Mouse (Mus musculus) neural tube, embryonic 13.5 days (tissue): Measurements from ENCODE around the gene Gata3. TPM values are rescaled to one million over a fixed set of nuclear protein-coding genes. Genes with fewer than 3 reads are reported as not detected.
A peak's percentile ranks its signal among the peaks of the same experiment; 100 is the strongest.

Experiments
- ATAC-seq: fragments of 200-750 bp; cut with Nextera tagmentation; 2 replicates; pipeline ENCODE4 v1.8.0; 2017; ENCODE audit warnings: low read depth, mild to moderate bottlenecking, moderate TSS enrichment, moderate library complexity
- H3K27ac ChIP-seq: fragments of 300-500 bp; sonication (generic); replicated peaks from 2 replicates; pipeline ENCODE4 v1.5.1; 2015; ENCODE audit warnings: moderate library complexity, mild to moderate bottlenecking, inconsistent platforms
- H3K27me3 ChIP-seq: fragments of 300-500 bp; sonication (generic); 2 replicates; pipeline ENCODE4 v1.6.1; 2015; ENCODE audit warnings: mild to moderate bottlenecking, inconsistent platforms
- H3K36me3 ChIP-seq: fragments of 300-500 bp; sonication (generic); 2 replicates; pipeline ENCODE4 v1.6.1; 2015; ENCODE audit warnings: mild to moderate bottlenecking, inconsistent platforms
- H3K4me1 ChIP-seq: fragments of 300-500 bp; sonication (generic); replicated peaks from 2 replicates; pipeline ENCODE4 v1.6.1; 2015; ENCODE audit warnings: inconsistent platforms
- H3K4me2 ChIP-seq: fragments of 300-500 bp; sonication (generic); 2 replicates; pipeline ENCODE4 v1.6.1; 2015; ENCODE audit warnings: inconsistent platforms, mild to moderate bottlenecking, moderate library complexity
- H3K4me3 ChIP-seq: fragments of 300-500 bp; sonication (generic); 2 replicates; pipeline ENCODE4 v1.5.1; 2015; ENCODE audit warnings: mild to moderate bottlenecking, inconsistent platforms
- H3K9ac ChIP-seq: fragments of 300-500 bp; sonication (generic); 2 replicates; pipeline ENCODE4 v1.6.1; 2015; ENCODE audit warnings: moderate library complexity, mild to moderate bottlenecking, inconsistent platforms
- H3K9me3 ChIP-seq: fragments of 300-500 bp; sonication (generic); 2 replicates; pipeline ENCODE4 v1.6.1; 2016; ENCODE audit warnings: inconsistent platforms
- WGBS: fragments of 180-500 bp; shearing (Covaris S2); methylation state at CpG from one replicate; pipeline ENCODE4 v1.1.7; 2015; 5-methylcytosine and 5-hydroxymethylcytosine counted together
- polyA plus RNA-seq: library from polyadenylated mRNA; unstranded; fragments of >200 nt; fragmentation: Nextera tagmentation; extraction: Ambion mirVana; gene quantifications from 2 replicates; pipeline ENCODE4 v1.2.1, GENCODE M21; 2015

Gene Gata3
- polyA plus RNA-seq = 10.1 and 12.4 TPM in 2 replicates

DNA sequence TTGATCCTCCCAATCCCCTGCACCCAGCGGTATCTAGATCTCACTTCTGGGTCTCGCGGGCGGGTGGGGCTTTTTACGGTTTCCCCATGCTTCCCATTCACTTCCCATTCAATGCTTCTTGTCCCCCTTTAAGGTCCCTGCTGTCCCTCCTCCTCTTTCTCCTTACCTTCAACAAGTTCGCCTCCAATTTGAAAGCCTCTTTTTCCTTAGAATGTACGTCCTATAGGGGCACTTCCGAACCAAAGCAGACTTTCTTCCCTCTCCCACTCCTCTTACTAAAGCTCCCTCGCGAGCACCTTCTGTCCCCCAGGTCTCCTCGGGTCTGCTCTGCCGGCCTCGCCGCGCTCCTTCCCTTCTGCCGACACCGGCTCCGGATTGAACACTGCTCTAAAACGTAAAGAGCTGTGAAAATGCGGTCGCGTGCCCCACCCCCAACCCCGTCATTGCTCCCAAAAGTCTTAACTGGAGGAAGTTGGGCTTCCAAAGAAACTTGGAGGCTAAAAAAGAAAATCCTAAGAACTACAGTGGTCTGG lies at the start of gene Gata3:
TSS of gene Gata3 (minus strand) at position 384 of the 533 bp plus-strand sequence.
- no peak within 1 kb of the TSS for H3K27ac ChIP-seq
- H3K27me3 ChIP-seq = peaks cover 96% of the 10 kb centered on the region
- no peak within 1 kb of the TSS for H3K9ac ChIP-seq
- 0 out of 2 replicates have a peak, but pooled peaks cover 7% of the 10 kb centered on the region for H3K4me1 ChIP-seq
- no peaks in the 10 kb centered on the region for H3K36me3 ChIP-seq
- no peaks in the 10 kb centered on the region for H3K9me3 ChIP-seq
- peak within 1 kb of the TSS; percentile 30 for H3K4me2 ChIP-seq
- ATAC-seq = 0 out of 2 replicates have a peak, but pooled peaks have one; percentile 14
- WGBS = under 1% methylated on average over 23 of the region's 23 CpGs
- H3K4me3 ChIP-seq = 0 out of 2 replicates have a peak within 1 kb of the TSS, but pooled peaks have one; percentile 6

DNA sequence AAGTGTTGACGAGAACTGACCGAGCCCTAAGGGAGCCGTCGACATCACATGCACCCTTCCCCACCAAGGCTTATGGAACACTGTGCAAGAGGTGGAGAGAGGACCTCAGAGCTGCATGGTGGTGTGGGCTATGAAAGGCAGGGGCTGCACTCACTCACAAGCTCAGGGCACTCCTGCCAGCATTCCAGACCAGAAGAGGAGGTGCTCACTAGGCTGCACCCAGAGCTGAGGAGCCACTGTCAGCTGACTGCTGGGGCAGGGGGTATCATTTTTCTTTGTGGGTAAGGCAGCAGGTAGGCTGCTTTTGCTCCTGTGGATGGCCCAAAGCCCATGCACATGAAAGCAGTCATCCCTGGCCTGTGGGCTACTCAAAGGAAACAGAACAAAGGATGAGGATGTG lies 49.4 kb upstream of the Gata3 start:
- Histone ChIP-seq H3K27ac (no peak overlapping the region), H3K4me3 (no peak overlapping the region), H3K36me3 (peaks cover 7% of the 10 kb centered on the region; the same call in 1 of the 2 replicates), H3K9ac (no peak overlapping the region), H3K27me3 (no peaks in the 10 kb centered on the region), H3K9me3 (no peaks in the 10 kb centered on the region), H3K4me2 (no peak overlapping the region), H3K4me1 (no peaks in the 10 kb centered on the region)
- no peak for ATAC-seq
- 75% methylated on average over 4 of the region's 4 CpGs for WGBS

DNA sequence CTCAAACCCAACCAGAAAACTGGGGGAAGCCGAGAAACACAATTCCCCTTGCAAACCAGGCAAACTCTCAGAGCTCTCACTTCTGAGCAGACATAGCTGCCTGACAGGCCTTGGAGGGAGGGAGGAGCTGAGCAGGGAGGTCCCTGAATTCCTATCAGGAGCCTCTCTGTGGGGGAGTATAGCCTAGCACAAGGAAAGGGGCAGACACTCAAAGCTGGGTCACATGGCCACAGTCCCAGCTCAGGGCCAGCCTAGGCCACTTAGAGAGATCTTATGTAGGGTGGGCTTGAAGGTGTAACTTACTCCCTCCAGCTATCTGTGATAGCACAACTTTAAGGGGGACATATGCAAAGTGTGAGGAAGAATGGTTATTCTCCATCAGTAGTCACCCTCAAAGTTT lies 46.1 kb upstream of the Gata3 start:
- 0% methylated on average over 1 of the region's 1 CpGs for WGBS
- H3K27ac ChIP-seq = no peak overlapping the region
- H3K4me3 ChIP-seq = no peak overlapping the region
- no peak overlapping the region for H3K9ac ChIP-seq
- H3K27me3 ChIP-seq = no peaks in the 10 kb centered on the region
- no peak overlapping the region for H3K4me2 ChIP-seq
- no peak for ATAC-seq
- H3K4me1 ChIP-seq = no peaks in the 10 kb centered on the region
- H3K9me3 ChIP-seq = no peaks in the 10 kb centered on the region
- H3K36me3 ChIP-seq = peaks cover 10% of the 10 kb centered on the region; the same call in 1 of the 2 replicates

DNA sequence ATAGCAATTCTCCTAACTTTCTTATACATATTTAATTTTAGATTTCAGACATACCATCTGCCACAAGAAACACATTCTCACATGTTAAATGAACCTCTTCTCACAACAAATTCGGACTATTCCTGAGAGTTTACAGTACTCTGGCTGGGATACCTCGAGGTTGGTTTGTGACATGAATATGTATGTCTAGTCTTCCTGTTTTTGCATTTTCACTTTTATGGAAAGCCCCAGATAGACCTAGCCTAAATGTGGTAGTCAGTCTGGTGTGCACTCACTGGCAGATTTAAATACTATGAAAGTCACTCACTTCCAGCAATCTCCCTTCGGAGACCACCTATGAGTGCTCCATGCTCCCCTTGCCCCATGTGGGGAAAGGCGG lies 37.1 kb upstream of the Gata3 start:
- Histone ChIP-seq H3K9me3 (no peaks in the 10 kb centered on the region), H3K4me3 (no peak overlapping the region), H3K4me2 (no peak overlapping the region), H3K9ac (no peak overlapping the region), H3K36me3 (0 out of 2 replicates have a peak, but pooled peaks cover 5% of the 10 kb centered on the region), H3K4me1 (peaks cover 8% of the 10 kb centered on the region; the same call in 1 of the 2 replicates), H3K27me3 (no peaks in the 10 kb centered on the region), H3K27ac (no peak overlapping the region)
- ATAC-seq = no peak
- WGBS = 72% methylated on average over 4 of the region's 4 CpGs

DNA sequence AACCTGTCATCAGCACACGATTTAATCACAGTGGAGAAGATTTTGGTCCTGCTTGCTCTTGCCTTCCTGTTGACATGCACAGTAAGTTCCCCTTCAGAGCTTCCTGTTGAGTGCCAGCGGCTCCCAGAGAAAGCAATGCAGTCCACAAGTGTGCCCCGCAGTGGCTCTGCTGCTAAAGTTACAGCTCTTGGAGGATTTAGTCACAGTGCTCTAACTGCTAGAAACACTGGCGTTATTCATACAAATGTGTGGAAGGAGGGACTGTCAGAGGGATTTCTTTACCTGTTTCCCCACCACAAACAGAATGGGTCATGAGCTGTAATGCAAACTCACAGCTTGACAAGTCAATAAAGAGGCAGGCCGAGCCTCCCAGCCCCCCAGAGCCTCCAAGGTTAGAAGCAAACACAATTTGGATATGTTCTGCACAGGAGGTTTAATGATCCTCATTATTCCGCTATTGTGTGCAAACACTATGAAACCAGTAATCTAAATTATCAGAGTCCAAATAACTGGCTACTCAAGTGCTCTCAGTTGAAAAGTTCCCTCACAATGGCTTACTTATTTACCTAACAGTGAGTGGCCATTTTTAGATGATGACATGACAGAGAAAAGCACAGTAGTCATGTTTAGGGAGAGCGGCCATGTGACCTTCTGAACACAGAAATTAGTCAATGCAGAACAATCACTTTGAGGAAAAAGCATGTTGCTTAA lies 36.5 kb upstream of the Gata3 start:
- H3K4me1 ChIP-seq = peaks cover 8% of the 10 kb centered on the region; the same call in 1 of the 2 replicates
- H3K4me3 ChIP-seq = no peak overlapping the region
- H3K9me3 ChIP-seq = no peaks in the 10 kb centered on the region
- no peak overlapping the region for H3K27ac ChIP-seq
- H3K4me2 ChIP-seq = no peak overlapping the region
- 41% methylated on average over 7 of the region's 7 CpGs for WGBS
- ATAC-seq = no peak
- H3K9ac ChIP-seq = no peak overlapping the region
- 0 out of 2 replicates have a peak, but pooled peaks cover 5% of the 10 kb centered on the region for H3K36me3 ChIP-seq
- no peaks in the 10 kb centered on the region for H3K27me3 ChIP-seq

DNA sequence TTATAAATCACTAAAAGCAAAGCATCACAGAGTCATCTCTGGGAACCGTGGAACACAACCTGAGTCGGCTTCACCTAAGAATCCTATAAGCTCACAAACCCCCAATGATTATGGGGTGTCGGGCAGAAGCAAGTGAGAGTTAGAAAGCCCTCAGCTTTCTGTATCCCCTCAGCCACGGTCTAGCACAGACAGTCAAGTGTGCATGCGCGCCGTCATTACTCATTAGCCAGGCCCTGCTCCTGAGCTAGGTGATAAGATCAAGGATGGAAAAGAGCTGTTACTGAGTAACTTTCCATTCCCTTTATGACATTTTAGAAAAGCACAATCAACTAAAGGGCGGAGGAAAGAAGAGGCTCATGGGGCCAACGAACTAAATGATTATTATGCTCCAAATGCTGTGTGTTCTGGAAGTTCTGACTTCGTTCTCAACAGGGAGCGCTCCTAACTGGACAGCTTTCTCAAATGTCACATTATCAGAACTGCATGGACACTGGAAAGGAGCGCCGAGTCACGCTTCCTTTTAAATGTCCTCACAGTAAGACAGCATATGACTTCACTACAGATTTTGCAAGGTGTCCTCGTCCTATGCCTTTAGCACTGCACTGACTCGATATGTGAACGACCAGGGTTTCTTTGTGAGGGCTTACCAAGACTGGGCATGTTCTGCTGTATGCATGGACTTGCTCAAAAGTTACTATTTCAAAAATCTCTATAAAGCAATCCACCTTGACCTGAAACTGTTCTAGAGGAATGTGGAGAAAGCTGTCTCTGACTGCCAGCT lies 29.0 kb upstream of the Gata3 start:
- Histone ChIP-seq H3K36me3 (peaks cover 33% of the 10 kb centered on the region), H3K9me3 (no peaks in the 10 kb centered on the region), H3K9ac (no peak overlapping the region), H3K4me1 (no peaks in the 10 kb centered on the region), H3K4me3 (no peak overlapping the region), H3K27me3 (no peaks in the 10 kb centered on the region), H3K27ac (no peak overlapping the region), H3K4me2 (no peak overlapping the region)
- 91% methylated on average over 17 of the region's 17 CpGs for WGBS
- ATAC-seq = no peak

DNA sequence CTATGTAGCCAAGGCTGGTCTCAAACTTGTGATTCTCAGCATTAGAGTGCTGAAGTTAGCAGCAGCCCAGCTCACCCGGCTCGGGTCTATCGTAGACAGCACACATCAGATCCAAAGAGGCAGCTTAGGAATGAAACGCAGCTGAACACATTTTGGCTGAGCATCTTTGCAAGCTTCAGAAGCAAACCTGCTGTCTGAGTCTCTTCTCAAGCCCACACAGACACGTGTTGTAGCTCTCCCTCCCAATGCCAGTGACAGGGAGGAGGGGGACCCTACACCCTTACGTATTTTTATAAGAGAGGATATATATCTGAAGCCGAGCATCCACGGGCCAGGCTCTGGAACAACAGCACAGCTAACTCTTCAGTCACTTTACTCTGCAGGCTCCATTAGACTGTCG lies 27.8 kb upstream of the Gata3 start:
- Histone ChIP-seq H3K4me1 (no peaks in the 10 kb centered on the region), H3K27ac (no peak overlapping the region), H3K36me3 (peaks cover 33% of the 10 kb centered on the region), H3K27me3 (no peaks in the 10 kb centered on the region), H3K9me3 (no peaks in the 10 kb centered on the region), H3K9ac (no peak overlapping the region), H3K4me3 (no peak overlapping the region), H3K4me2 (no peak overlapping the region)
- WGBS = 90% methylated on average over 9 of the region's 9 CpGs
- no peak for ATAC-seq

DNA sequence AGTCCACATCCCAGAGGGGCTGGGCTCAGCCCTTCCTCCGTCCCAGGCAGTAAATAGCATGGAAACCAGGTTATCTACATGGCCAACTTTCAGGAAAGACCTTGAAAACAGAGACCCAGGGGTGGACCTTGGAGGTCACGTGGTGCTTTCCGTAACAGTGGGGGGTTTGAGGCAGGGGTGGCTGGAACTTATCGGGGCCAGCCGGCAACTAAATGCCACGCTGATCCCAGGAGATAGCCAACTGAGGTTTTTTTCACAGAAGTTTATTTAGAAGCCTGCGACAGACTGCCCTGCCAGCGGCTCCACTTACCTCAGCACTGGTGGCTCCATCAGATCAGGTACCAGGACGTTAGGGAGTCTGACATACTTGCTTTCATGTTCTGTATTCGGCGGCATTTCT lies 16.2 kb upstream of the Gata3 start:
- no peak overlapping the region for H3K9ac ChIP-seq
- H3K4me1 ChIP-seq = no peaks in the 10 kb centered on the region
- H3K27me3 ChIP-seq = peaks cover 21% of the 10 kb centered on the region
- no peaks in the 10 kb centered on the region for H3K36me3 ChIP-seq
- WGBS = 9% methylated on average over 11 of the region's 11 CpGs
- H3K27ac ChIP-seq = no peak overlapping the region
- 0 out of 2 replicates have a peak overlapping the region, but pooled peaks have one; percentile 7 for H3K4me2 ChIP-seq
- no peak for ATAC-seq
- H3K4me3 ChIP-seq = no peak overlapping the region
- H3K9me3 ChIP-seq = no peaks in the 10 kb centered on the region

DNA sequence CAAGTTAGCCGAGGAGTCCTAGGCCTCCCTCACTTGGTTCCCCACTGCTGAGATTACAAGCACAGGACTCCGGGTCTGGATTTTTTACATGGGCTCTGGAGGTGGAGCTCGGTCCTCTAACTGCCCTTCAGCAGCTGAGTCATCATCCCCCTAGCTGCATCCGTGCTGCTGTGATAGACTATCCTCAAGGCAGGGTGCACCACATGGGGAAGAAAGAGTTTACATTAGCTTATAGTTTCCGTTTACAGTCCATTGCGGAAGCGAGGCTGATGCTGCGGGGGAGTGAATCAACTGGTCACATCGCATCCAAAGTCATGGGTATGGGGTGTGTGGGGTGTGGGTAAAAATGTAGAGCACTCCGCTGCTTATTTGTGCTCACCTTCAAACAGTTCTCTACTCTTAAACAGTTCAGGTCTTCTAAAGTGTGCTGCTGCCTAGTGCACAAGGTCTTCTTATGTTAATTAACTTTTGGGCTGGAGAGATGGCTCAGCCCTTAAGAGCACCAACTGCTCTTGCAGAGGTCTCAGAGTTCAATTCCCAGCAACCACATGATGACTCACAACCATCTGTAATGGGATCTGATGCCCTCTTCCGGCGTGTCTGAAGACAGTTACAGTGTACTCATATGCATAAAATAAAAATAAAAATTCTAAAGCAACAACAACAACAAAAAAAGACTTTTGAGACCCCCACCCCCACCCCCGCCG lies 14.2 kb upstream of the Gata3 start:
- 67% methylated on average over 14 of the region's 14 CpGs for WGBS
- no peaks in the 10 kb centered on the region for H3K4me1 ChIP-seq
- no peak overlapping the region for H3K9ac ChIP-seq
- no peaks in the 10 kb centered on the region for H3K9me3 ChIP-seq
- no peaks in the 10 kb centered on the region for H3K36me3 ChIP-seq
- H3K4me2 ChIP-seq = no peak overlapping the region
- no peak overlapping the region for H3K27ac ChIP-seq
- no peak for ATAC-seq
- H3K4me3 ChIP-seq = no peak overlapping the region
- H3K27me3 ChIP-seq = peaks cover 36% of the 10 kb centered on the region

DNA sequence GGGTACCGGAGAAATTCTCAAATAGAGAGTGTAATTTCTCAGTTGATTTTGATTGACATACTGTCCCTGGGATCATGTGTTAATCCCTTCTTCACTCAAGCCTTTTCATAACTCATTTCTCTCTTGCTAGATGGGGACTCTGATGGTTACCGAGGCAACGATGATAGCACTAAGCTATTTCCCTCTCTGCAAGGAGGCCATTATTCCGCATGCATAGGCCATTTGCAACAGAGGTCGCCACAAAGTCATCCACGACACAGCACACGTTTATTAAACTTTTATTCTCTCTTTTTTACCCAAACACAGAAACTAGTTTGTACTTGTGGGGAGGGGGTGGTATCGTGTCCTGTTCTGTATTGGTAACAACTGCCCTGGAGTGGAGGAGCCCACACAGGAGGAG lies 8.0 kb upstream of the Gata3 start:
- Histone ChIP-seq H3K4me1 (peaks cover 5% of the 10 kb centered on the region), H3K9ac (no peak overlapping the region), H3K4me2 (no peak overlapping the region), H3K36me3 (no peaks in the 10 kb centered on the region), H3K9me3 (no peaks in the 10 kb centered on the region), H3K4me3 (no peak overlapping the region), H3K27ac (no peak overlapping the region), H3K27me3 (peaks cover 91% of the 10 kb centered on the region)
- no peak for ATAC-seq
- 4% methylated on average over 8 of the region's 8 CpGs for WGBS

DNA sequence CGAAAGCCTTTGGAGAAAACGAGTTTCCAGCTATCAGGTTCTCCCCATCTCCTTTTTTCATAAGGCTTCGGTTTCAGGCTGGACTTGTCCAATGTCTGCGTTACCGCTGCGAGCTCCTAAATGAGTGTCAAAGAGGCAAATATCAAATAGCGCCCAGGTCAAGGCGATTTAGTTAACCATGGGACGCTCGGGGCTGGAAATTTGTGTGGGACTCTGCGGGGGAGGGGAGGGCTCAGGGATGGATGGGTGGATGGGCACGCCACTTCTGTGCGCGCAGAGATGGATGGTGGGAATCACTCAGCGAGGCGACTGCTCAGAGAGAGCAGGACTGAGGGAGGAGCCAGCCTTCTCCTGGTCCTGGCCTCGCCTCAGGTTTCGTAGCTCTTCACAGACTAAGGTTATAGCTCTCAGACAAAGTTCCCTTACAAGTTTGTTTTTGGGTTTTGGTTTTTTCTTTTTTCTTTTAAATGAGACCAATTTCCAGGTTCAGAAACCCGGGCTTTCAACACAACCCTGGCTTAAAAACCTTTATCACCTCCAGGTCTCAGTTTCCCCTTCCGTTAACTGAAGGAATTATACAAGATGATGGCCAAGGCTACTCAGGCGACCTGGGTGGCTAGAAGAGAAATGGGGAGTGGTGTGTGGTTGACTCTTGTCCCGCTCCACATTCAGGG lies 6.4 kb upstream of the Gata3 start:
- WGBS = under 1% methylated on average over 22 of the region's 22 CpGs
- Histone ChIP-seq H3K27ac (no peak overlapping the region), H3K4me1 (peaks cover 5% of the 10 kb centered on the region), H3K9me3 (no peaks in the 10 kb centered on the region), H3K9ac (no peak overlapping the region), H3K4me2 (0 out of 2 replicates have a peak overlapping the region, but pooled peaks have one; percentile 14), H3K27me3 (peaks cover 91% of the 10 kb centered on the region), H3K36me3 (no peaks in the 10 kb centered on the region), H3K4me3 (no peak overlapping the region)
- ATAC-seq = 0 out of 2 replicates have a peak, but pooled peaks have one; percentile 13
